Mouse (Mus musculus): Measurements from ENCODE around the gene S100a11.

DNA sequence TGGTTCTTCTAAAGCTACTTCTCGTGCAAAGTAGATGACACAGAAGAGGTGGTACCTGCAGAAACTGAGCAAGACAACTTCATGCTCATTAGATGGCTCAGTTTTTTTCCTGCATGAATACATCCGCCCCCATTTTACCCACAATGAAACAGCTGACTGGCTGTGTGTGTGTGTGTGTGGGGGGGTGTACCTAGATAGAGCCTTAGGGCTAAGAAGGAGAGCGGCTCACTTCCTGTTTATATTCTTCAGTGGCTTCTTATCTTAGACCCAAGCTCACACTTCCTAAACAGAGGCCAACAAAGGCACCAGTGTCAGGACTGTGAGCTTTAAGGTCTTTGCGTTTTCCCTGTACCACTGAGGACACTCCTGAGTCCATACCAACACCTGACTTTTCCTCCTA, 29.7 kb downstream of the S100a11 start:
- TF ChIP-seq MYOG (IDR thresholded peaks at IDR 0.05; ENCODE audit: control insufficient read depth in 1 of 3, insufficient read depth in 1 of 3, insufficient read length in 2 of 3, low read depth in 2 of 3): no peak
- TF ChIP-seq MAX (IDR thresholded peaks at IDR 0.05; ENCODE audit: low read depth): no peak
- no peak for TF ChIP-seq POLR2A (IDR thresholded peaks at IDR 0.05; ENCODE audit: insufficient read length, low read depth)
- TF ChIP-seq TCF12 (IDR thresholded peaks at IDR 0.05; ENCODE audit: insufficient read depth, poor library complexity, severe bottlenecking): no peak
- TF ChIP-seq USF1 (IDR thresholded peaks at IDR 0.05; ENCODE audit: low read depth): no peak
- TF ChIP-seq MYOD1 (IDR thresholded peaks at IDR 0.05; ENCODE audit: control insufficient read depth in 1 of 3, insufficient read length in 2 of 3, low read depth in 2 of 3): no peak
- TF ChIP-seq E2F4 (IDR thresholded peaks at IDR 0.05; ENCODE audit: insufficient read depth): no peak
- TF ChIP-seq CEBPB (IDR thresholded peaks at IDR 0.05; ENCODE audit: insufficient read depth, poor library complexity, severe bottlenecking): no peak
- TF ChIP-seq SRF (IDR thresholded peaks at IDR 0.05; ENCODE audit: control insufficient read depth, insufficient read length, low read depth): no peak

All from myocyte (in vitro differentiated cells).